Mouse (Mus musculus): ENCODE measurements around the gene Rln3.

DNA sequence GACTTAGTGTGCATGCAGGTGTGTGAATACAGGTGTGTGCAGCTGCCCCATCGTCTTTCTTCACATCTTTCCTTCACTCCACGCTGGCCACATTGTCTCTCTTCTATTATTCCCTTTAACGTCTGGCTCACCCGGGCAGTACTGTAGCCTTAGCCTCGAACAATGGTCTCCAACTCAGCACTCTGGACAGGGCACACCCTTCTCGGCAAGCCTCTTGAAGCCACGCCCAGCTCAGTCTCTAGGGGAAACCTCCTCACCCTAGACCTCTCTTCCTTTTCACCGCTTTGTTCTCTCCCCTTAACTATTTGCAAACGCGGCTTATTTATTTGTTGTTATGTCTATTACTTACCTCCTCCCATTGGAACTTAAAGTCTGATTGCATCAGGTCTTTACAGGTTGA lies 17.4 kb downstream of the Rln3 start:
- TF ChIP-seq CTCF (IDR thresholded peaks at IDR 0.05; ENCODE audit: control insufficient read depth, insufficient read depth, insufficient read length), result no peak
- no peak for TF ChIP-seq MAX (IDR thresholded peaks at IDR 0.05)
- TF ChIP-seq CEBPB (IDR thresholded peaks at IDR 0.05; ENCODE audit: low read depth), result no peak
- no peak for TF ChIP-seq USF1 (IDR thresholded peaks at IDR 0.05; ENCODE audit: low read depth)
- TF ChIP-seq MYOG (IDR thresholded peaks at IDR 0.05; ENCODE audit: control insufficient read depth, extremely low read depth, insufficient read length), result no peak
- no peak for TF ChIP-seq FOSL1 (IDR thresholded peaks at IDR 0.05; ENCODE audit: insufficient read depth, low read length, poor library complexity, severe bottlenecking)

Measured in C2C12 (cell line).